Mouse (Mus musculus): ENCODE results near the gene 4933402E13Rik. TPM values are rescaled to one million over a fixed set of nuclear protein-coding genes. Genes with fewer than 3 reads are reported as not detected.

The 4933402E13Rik gene
- not detected in 2 replicates for polyA plus RNA-seq (2015; fragmentation: Nextera tagmentation; extraction: Ambion mirVana)

- no peak for ATAC-seq (replicated peaks)
- H3K4me1 ChIP-seq, result no peaks in the 10 kb centered on the region
- H3K9ac ChIP-seq, result no peak within 1 kb of the TSS
- no peak within 1 kb of the TSS for H3K4me2 ChIP-seq
- H3K27me3 ChIP-seq (replicated peaks), result no peaks in the 10 kb centered on the region
- H3K4me3 ChIP-seq, result no peak within 1 kb of the TSS
- H3K36me3 ChIP-seq (replicated peaks), result no peaks in the 10 kb centered on the region
- no peak within 1 kb of the TSS for H3K27ac ChIP-seq
- 81% methylated on average over 8 of the region's 8 CpGs for WGBS
- no peaks in the 10 kb centered on the region for H3K9me3 ChIP-seq
Observed at GRCm38 (mm10) chrX:62283199-62283598, at the start of gene 4933402E13Rik. Gene 4933402E13Rik (plus strand): TSS chrX:62283499.

Other genes starting within 250 kb of the 4933402E13Rik start
- not detected in 2 replicates for gene 4931400O07Rik, start 184.5 kb downstream of the 4933402E13Rik start, polyA plus RNA-seq (2015; fragmentation: Nextera tagmentation; extraction: Ambion mirVana)